Comparison of ENCODE assay signal across 8 mouse cellular contexts in the genomic region with DNA sequence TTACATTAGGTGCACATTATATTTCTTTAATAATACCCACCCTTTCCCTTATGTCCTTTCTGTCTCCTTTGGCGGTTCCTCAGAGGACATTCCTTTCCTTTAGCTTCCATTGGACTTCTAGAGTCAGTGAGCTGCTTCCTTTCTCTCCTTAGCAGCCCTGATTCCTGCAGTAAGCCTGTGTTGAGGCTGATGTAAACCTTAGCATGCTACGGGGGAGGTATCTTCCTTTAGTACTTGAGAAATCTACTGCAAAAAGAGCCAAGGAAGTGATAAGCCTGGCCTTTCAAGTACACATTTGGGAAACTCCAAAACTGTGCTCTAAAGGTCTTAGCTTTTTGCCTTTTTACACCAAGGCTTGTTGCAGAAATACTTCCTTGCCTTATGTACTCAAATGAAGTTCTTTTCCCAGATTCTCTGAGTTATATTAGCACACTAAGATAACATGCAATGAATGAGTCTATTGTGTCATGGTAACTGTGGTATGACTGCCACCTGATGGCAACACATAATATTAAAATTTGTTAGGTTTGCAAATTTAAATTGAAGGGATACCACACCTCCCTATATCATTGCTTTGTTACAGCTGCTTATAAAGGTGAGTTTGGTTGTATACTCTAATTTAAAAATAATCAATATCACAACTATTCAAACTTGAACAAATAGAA. TPM values are rescaled to one million over a fixed set of nuclear protein-coding genes. Genes with fewer than 3 reads are reported as not detected.
DNase-seq lines count a peak whose midpoint lies in the region; ATAC-seq and TF ChIP-seq lines count a peak whose summit lies in the region.

No protein-coding gene starts in this region.

- no peak overlapping the region for H3K27ac ChIP-seq in hindbrain, postnatal 0 days
- no peak overlapping the region for H3K27ac ChIP-seq in hindbrain, embryonic 13.5 days

- H3K4me1 ChIP-seq in hindbrain, postnatal 0 days (ENCODE audit: insufficient read depth, low read length), result no peaks in the 10 kb centered on the region
- H3K4me1 ChIP-seq in hindbrain, embryonic 13.5 days (replicated peaks), result no peaks in the 10 kb centered on the region

- no peaks in the 10 kb centered on the region for H3K27me3 ChIP-seq in hindbrain, postnatal 0 days (ENCODE audit: insufficient read depth, low read length)
- H3K27me3 ChIP-seq in hindbrain, embryonic 13.5 days, result no peaks in the 10 kb centered on the region

- no peak overlapping the region for H3K4me3 ChIP-seq in hindbrain, postnatal 0 days (ENCODE audit: low read length)
- H3K4me3 ChIP-seq in hindbrain, embryonic 13.5 days, result no peak overlapping the region

- peak; percentile 60 for TF ChIP-seq CTCF in hindbrain, postnatal 0 days (IDR thresholded peaks at IDR 0.05; ENCODE audit: low read depth)

- WGBS in hindbrain, postnatal 0 days, result 87% methylated on average over 2 of the region's 2 CpGs
- WGBS in hindbrain, embryonic 13.5 days, result 94% methylated on average over 2 of the region's 2 CpGs

- H3K9me3 ChIP-seq in hindbrain, postnatal 0 days (ENCODE audit: low read length), result no peaks in the 10 kb centered on the region
- H3K9me3 ChIP-seq in hindbrain, embryonic 13.5 days, result no peaks in the 10 kb centered on the region

- no peak overlapping the region for H3K4me2 ChIP-seq in hindbrain, postnatal 0 days (ENCODE audit: low read depth, low read length)
- no peak overlapping the region for H3K4me2 ChIP-seq in hindbrain, embryonic 13.5 days

- H3K9ac ChIP-seq in hindbrain, postnatal 0 days (replicated peaks; ENCODE audit: low read length), result no peak overlapping the region
- H3K9ac ChIP-seq in hindbrain, embryonic 13.5 days, result no peak overlapping the region

- DNase-seq in hindbrain, postnatal 0 days (ENCODE audit: low spot score), result peak; percentile 57
- peak; percentile 50 for DNase-seq in 416B (ENCODE audit: low read depth)
- DNase-seq in induced T-regulatory cell, adult 2 months (ENCODE audit: low read depth), result peak; percentile 62
- no peak for DNase-seq in adrenal gland, adult 8-10 months
- DNase-seq in gastrocnemius, adult 18-20 months (ENCODE audit: low spot score), result no peak
- DNase-seq in kidney, adult 18-20 months, result no peak

- H3K36me3 ChIP-seq in hindbrain, postnatal 0 days (ENCODE audit: insufficient read depth, low read length), result peaks cover 4% of the 10 kb centered on the region; the same call in 1 of the 2 replicates
- H3K36me3 ChIP-seq in hindbrain, embryonic 13.5 days, result peaks cover 18% of the 10 kb centered on the region

- ATAC-seq in hindbrain, postnatal 0 days, result peak; percentile 53; the same call in 1 of the 2 replicates
- ATAC-seq in hindbrain, embryonic 13.5 days (ENCODE audit: low FRiP score), result no peak
- ATAC-seq in CD4-positive, CD25-positive, alpha-beta regulatory T cell, adult 4 months, result peak; percentile 75

RNA-seq across cellular contexts. Expression of a gene that starts 28.4 kb away (rescaled TPM):
- 33.5 and 46.9 TPM in 2 replicates for total RNA-seq in hindbrain, postnatal 0 days (2014; rRNA removed)
- polyA plus RNA-seq in hindbrain, postnatal 0 days (2015; fragmentation: Nextera tagmentation; extraction: Ambion mirVana), result 105 and 111 TPM in 2 replicates
- polyA plus RNA-seq in hindbrain, embryonic 13.5 days (2015; fragmentation: Nextera tagmentation; extraction: Ambion mirVana), result 105 and 109 TPM in 2 replicates
- polyA plus RNA-seq in CD4-positive, CD25-positive, alpha-beta regulatory T cell, adult 4 months (2017; shearing (Covaris generic)), result 10 to 100 TPM; 68.4 to 82.9 TPM
- total RNA-seq in adrenal gland, adult 8-10 months (2022), result 10 to 100 TPM; 61.0 to 84.0 (median 67.3) TPM
- 10 to 100 TPM; 38.6 to 45.9 TPM for total RNA-seq in gastrocnemius, adult 18-20 months (2021)

Comparison
In these comparisons a context has a peak if more than half of its experiments do, and no peak if none do; other contexts are left out.
1. DNase-seq: peak in hindbrain, postnatal 0 days (single experiment), 416B (single experiment) and induced T-regulatory cell, adult 2 months (single experiment); none in adrenal gland, adult 8-10 months (single experiment), gastrocnemius, adult 18-20 months (single experiment) and kidney, adult 18-20 months (single experiment).